Mouse (Mus musculus) frontal cortex, postnatal 14 days (tissue): ENCODE results near the gene Gtpbp1.
"Not testable (repeated sequence)": the region's sequence is repeated elsewhere in the genome, so short reads cannot be mapped to it uniquely, and the experiment has no call there.

Experiments
- DNase-seq, 2 experiments: peaks; one replicate each; pipeline ENCODE4 v3.0.0; 2022; ENCODE audit warnings: low spot score in 2 of 2

Gtpbp1 gene

GRCm38 (mm10) chr15:79690426-79691022 is at the start of gene Gtpbp1:
Gene Gtpbp1, plus strand, starts transcription at chr15:79690845.
- DNase-seq, result peak; percentile 96 to 99

- DNase-seq, result no peak
These were observed 49.4 kb upstream of the Gtpbp1 start for GRCm38 (mm10) chr15:79641135-79641817.

- no peak for DNase-seq
These were observed 45.2 kb upstream of the Gtpbp1 start for GRCm38 (mm10) chr15:79645483-79645882.

GRCm38 (mm10) chr15:79648130-79648529 is 42.5 kb upstream of the Gtpbp1 start:
- no peak for DNase-seq

- DNase-seq, result no peak
These were observed 40.1 kb upstream of the Gtpbp1 start for GRCm38 (mm10) chr15:79650569-79650968.

GRCm38 (mm10) chr15:79651481-79651880 is 39.2 kb upstream of the Gtpbp1 start:
- no peak for DNase-seq

GRCm38 (mm10) chr15:79656451-79656850 is 34.2 kb upstream of the Gtpbp1 start:
- peak in 1 of 2 experiments; percentile 19 for DNase-seq

- DNase-seq, result peak; percentile 72 to 85
These were observed 32.7 kb upstream of the Gtpbp1 start for GRCm38 (mm10) chr15:79657837-79658530.

GRCm38 (mm10) chr15:79658531-79659375 is 31.9 kb upstream of the Gtpbp1 start, which contains the start of the genes Fam227a and Cby1:
Gene Fam227a, minus strand, starts transcription at chr15:79658956.
Gene Cby1, plus strand, starts transcription at chr15:79659199.
- peak; percentile 90 to 96 for DNase-seq

GRCm38 (mm10) chr15:79661852-79662251 is 28.8 kb upstream of the Gtpbp1 start:
- DNase-seq, result no peak

- no peak for DNase-seq
These were observed 26.0 kb upstream of the Gtpbp1 start for GRCm38 (mm10) chr15:79664666-79665065.

- no peak for DNase-seq
These were observed 21.4 kb upstream of the Gtpbp1 start for GRCm38 (mm10) chr15:79669195-79669594.

- peak; percentile 81 to 82 for DNase-seq
These were observed 20.2 kb upstream of the Gtpbp1 start, which contains the start of gene Tomm22 for GRCm38 (mm10) chr15:79670249-79670971. Gene Tomm22, plus strand, starts transcription at chr15:79670861.

GRCm38 (mm10) chr15:79670972-79671299 is 19.7 kb upstream of the Gtpbp1 start:
- DNase-seq, result no peak

GRCm38 (mm10) chr15:79671828-79672348 is 18.8 kb upstream of the Gtpbp1 start:
- DNase-seq, result not testable (repeated sequence)

- DNase-seq, result no peak
These were observed 12.7 kb upstream of the Gtpbp1 start for GRCm38 (mm10) chr15:79677936-79678335.

GRCm38 (mm10) chr15:79681973-79682372 is 8.7 kb upstream of the Gtpbp1 start:
- DNase-seq, result no peak

- no peak for DNase-seq
These were observed 7.5 kb upstream of the Gtpbp1 start for GRCm38 (mm10) chr15:79683146-79683545.

- DNase-seq, result no peak
These were observed 6.8 kb upstream of the Gtpbp1 start for GRCm38 (mm10) chr15:79683707-79684465.

GRCm38 (mm10) chr15:79684616-79685015 is 6.0 kb upstream of the Gtpbp1 start:
- DNase-seq, result no peak
